Mouse (Mus musculus): Measurements from ENCODE around the gene Prkcd.

DNA sequence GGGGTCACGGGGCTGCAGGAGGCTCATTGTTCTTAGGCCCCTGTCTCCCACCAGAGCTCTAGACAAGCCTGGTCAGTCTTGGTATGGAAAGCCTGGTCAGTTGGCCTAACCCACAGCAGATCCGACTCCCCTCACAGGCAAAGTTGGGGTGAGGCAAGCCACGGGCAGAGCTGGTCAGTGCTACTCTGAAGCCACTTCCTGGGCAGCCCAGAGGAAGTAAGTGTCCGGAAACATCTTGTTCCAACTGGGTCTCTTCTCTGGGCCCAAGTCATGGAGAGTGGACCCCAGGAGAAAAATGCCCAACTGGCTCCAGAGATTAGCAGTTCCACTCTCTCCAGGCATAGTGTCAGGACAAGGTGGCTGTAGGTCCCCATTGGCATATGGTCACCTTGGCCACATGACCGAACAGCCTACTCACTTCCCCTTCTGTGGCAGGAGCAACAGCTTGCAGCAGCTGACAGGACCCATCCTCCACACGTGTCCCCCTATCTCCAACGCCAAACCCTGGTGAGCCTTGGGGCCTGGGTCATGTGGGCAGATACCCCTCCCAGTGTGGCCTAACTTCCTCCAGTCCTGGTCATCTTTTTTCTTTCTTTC lies 5.9 kb downstream of the Prkcd start:
- TF ChIP-seq CTCF (IDR thresholded peaks at IDR 0.05; ENCODE audit: extremely low read depth, insufficient read depth, insufficient read length, insufficient replicate concordance) = no peak
- no peak for TF ChIP-seq POLR2A (IDR thresholded peaks at IDR 0.05; ENCODE audit: low read depth, low read length)

Data from spleen, adult 2 months (tissue).